Comparison of ENCODE assay signal across 12 mouse cellular contexts in the genomic region with DNA sequence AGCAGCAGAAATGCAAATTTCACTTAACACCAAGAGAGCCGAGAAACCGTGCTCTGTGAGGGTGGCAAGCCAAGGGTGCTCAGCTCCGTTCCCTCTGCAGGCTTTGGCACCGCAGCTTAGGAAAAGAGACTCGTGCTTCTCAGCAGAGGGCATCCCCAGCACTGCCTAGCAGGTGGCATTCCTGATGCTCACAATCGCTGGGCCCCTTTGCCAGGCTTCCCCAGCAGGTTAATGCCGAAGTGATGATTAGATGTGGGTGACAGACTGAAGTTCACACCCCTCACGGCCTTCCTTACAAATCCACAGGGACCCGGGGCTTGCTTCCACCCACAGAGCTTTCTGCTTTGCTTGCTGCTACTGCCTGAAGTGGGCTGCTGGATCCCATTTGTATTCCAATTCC.
DNase-seq lines count a peak whose midpoint lies in the region; TF ChIP-seq lines count a peak whose summit lies in the region.
"Had no signal": no experiment of that assay in that cellular context is flagged by ENCODE, and none has a peak within 500 bp of the region (broad histone marks: within the 10 kb centered on the region; RNA-seq: fewer than 3 reads in every experiment).

No protein-coding gene starts in this region.

- H3K4me3 ChIP-seq in left cerebral cortex, adult 2 months: no peak overlapping the region
- H3K4me3 ChIP-seq: liver, embryonic 15.5 days; midbrain, embryonic 12.5 days had no signal

- intact Hi-C loops in left cerebral cortex, adult 2 months (cut with DNase I): loop anchor here (5.0 to 10.0 kb wide), 4 partner anchors 129 to 848 kb away; no protein-coding TSS in a partner anchor

- H3K27ac ChIP-seq in left cerebral cortex, adult 2 months: peak overlapping the region; percentile 1; the same call in 1 of the 2 replicates
- H3K27ac ChIP-seq: liver, embryonic 15.5 days; midbrain, embryonic 12.5 days had no signal

- DNase-seq in cerebellum, postnatal 10 days: peak; percentile 43 to 54
- no peak for DNase-seq in cerebellum, postnatal 4 days (ENCODE audit: low spot score in 2 of 2)
- DNase-seq in testis, postnatal 10 days (ENCODE audit: low spot score): peak; percentile 19
- DNase-seq in testis, postnatal 14 days (ENCODE audit: low spot score): no peak
- peak in 1 of 2 experiments; percentile 50 for DNase-seq in left cerebral cortex, adult 2 months (ENCODE audit: extremely low spot score in 1 of 2, low spot score in 2 of 2)
- DNase-seq in urinary bladder, adult 2 months (ENCODE audit: low spot score): no peak
- no peak for DNase-seq in heart, adult 18-20 months
- DNase-seq in lung, postnatal 25 days (ENCODE audit: low spot score): no peak
- DNase-seq: adrenal gland, postnatal 25 days; gastrocnemius, postnatal 14 days had no signal

- no peak for TF ChIP-seq CTCF in left cerebral cortex, adult 2 months (IDR thresholded peaks at IDR 0.05)

Comparison
In these comparisons a context has a peak if more than half of its experiments do, and no peak if none do; other contexts are left out.
1. DNase-seq: peak in cerebellum, postnatal 10 days (2 of 2) and testis, postnatal 10 days (single experiment); none in cerebellum, postnatal 4 days (0 of 2), testis, postnatal 14 days (single experiment), urinary bladder, adult 2 months (single experiment), heart, adult 18-20 months (0 of 2) and lung, postnatal 25 days (single experiment).